Mouse (Mus musculus): ENCODE measurements at regions not wholly inside any gene's neighbourhood (a gene's known extent, or its start where the extent isn't known, plus 50 kb on each side); places are given as distances from the start of the nearest gene placed in this dataset.
A peak's percentile ranks its signal among the peaks of the same experiment; 100 is the strongest.

- DNase-seq (ENCODE audit: low spot score) = no peak
These were observed 324.1 kb upstream of the Itga1 start for GRCm38 (mm10) chr13:115425610-115426562.

GRCm38 (mm10) chr13:115423761-115424160 lies 322.0 kb upstream of the Itga1 start:
- no peak for DNase-seq (ENCODE audit: low spot score)

- DNase-seq (ENCODE audit: low spot score) = no peak
These were observed 319.7 kb upstream of the Itga1 start for GRCm38 (mm10) chr13:115421483-115421882.

GRCm38 (mm10) chr13:115417829-115418228 lies 316.1 kb upstream of the Itga1 start:
- no peak for DNase-seq (ENCODE audit: low spot score)

GRCm38 (mm10) chr13:115413721-115414531 lies 312.2 kb upstream of the Itga1 start:
- no peak for DNase-seq (ENCODE audit: low spot score)

- no peak for DNase-seq (ENCODE audit: low spot score)
These were observed 304.2 kb upstream of the Itga1 start for GRCm38 (mm10) chr13:115405916-115406315.

- DNase-seq (ENCODE audit: low spot score) = no peak
These were observed 299.0 kb upstream of the Itga1 start for GRCm38 (mm10) chr13:115400706-115401215.

GRCm38 (mm10) chr13:115379682-115380081 lies 277.9 kb upstream of the Itga1 start:
- DNase-seq (ENCODE audit: low spot score) = no peak

GRCm38 (mm10) chr13:115376180-115376880 lies 274.6 kb upstream of the Itga1 start:
- DNase-seq (ENCODE audit: low spot score) = no peak

GRCm38 (mm10) chr13:115361457-115361856 lies 259.7 kb upstream of the Itga1 start:
- no peak for DNase-seq (ENCODE audit: low spot score)

GRCm38 (mm10) chr13:115347022-115347398 lies 245.2 kb upstream of the Itga1 start:
- DNase-seq (ENCODE audit: low spot score) = no peak

GRCm38 (mm10) chr13:115346115-115347021 lies 244.6 kb upstream of the Itga1 start:
- no peak for DNase-seq (ENCODE audit: low spot score)

- DNase-seq (ENCODE audit: low spot score) = no peak
These were observed 227.5 kb upstream of the Itga1 start for GRCm38 (mm10) chr13:115329000-115329960.

- no peak for DNase-seq (ENCODE audit: low spot score)
These were observed 224.5 kb upstream of the Itga1 start for GRCm38 (mm10) chr13:115326294-115326693.

- DNase-seq (ENCODE audit: low spot score) = no peak
These were observed 214.9 kb upstream of the Itga1 start for GRCm38 (mm10) chr13:115316681-115317080.

- DNase-seq (ENCODE audit: low spot score) = no peak
These were observed 206.8 kb upstream of the Itga1 start for GRCm38 (mm10) chr13:115308586-115308985.

GRCm38 (mm10) chr13:115287371-115287770 lies 185.6 kb upstream of the Itga1 start:
- peak; percentile 17 for DNase-seq (ENCODE audit: low spot score)

- DNase-seq (ENCODE audit: low spot score) = no peak
These were observed 164.4 kb upstream of the Itga1 start for GRCm38 (mm10) chr13:115266164-115266563.

- no peak for DNase-seq (ENCODE audit: low spot score)
These were observed 155.6 kb upstream of the Itga1 start for GRCm38 (mm10) chr13:115257345-115257744.

- DNase-seq (ENCODE audit: low spot score) = no peak
These were observed 150.8 kb upstream of the Itga1 start for GRCm38 (mm10) chr13:115252541-115252940.

Measured in layer of hippocampus, adult 9-10 months (tissue).